In genomic region chr6:119318732-119319131, GRCm38 (mm10) we compare ENCODE assay signal across 18 mouse cellular contexts. TPM values are rescaled to one million over a fixed set of nuclear protein-coding genes. Genes with fewer than 3 reads are reported as not detected.
DNase-seq lines count a peak whose midpoint lies in the region; ATAC-seq and TF ChIP-seq lines count a peak whose summit lies in the region.
"Had no signal": no experiment of that assay in that cellular context is flagged by ENCODE, and none has a peak within 500 bp of the region (broad histone marks: within the 10 kb centered on the region; RNA-seq: fewer than 3 reads in every experiment).

No protein-coding gene starts in this region.

- no peaks in the 10 kb centered on the region for H3K27me3 ChIP-seq in forebrain, postnatal 0 days (ENCODE audit: insufficient read depth, low read length)
- no peaks in the 10 kb centered on the region; the same call in 1 of the 2 replicates for H3K27me3 ChIP-seq in midbrain, embryonic 16.5 days (ENCODE audit: control insufficient read depth, insufficient read depth, low read depth, low read length)
- H3K27me3 ChIP-seq: liver, embryonic 15.5 days had no signal

- no peak overlapping the region for H3K4me3 ChIP-seq in forebrain, postnatal 0 days (ENCODE audit: low read depth, low read length)
- H3K4me3 ChIP-seq in midbrain, embryonic 16.5 days (ENCODE audit: low read depth, low read length) = no peak overlapping the region
- H3K4me3 ChIP-seq: embryonic facial prominence, embryonic 10.5 days; erythroblast, embryonic 14.5 days; left cerebral cortex, adult 2 months; limb, embryonic 12.5 days; liver, embryonic 15.5 days had no signal

- peaks cover 10% of the 10 kb centered on the region; the same call in 1 of the 2 replicates for H3K36me3 ChIP-seq in forebrain, postnatal 0 days (ENCODE audit: insufficient read depth)
- peaks cover 11% of the 10 kb centered on the region; the same call in 1 of the 2 replicates for H3K36me3 ChIP-seq in midbrain, embryonic 16.5 days (ENCODE audit: control insufficient read depth, insufficient read depth, low read length)
- H3K36me3 ChIP-seq: embryonic facial prominence, embryonic 10.5 days; G1E; limb, embryonic 12.5 days; liver, embryonic 15.5 days had no signal

- peak; percentile 79 for ATAC-seq in forebrain, postnatal 0 days
- peak; percentile 40; the same call in 1 of the 2 replicates for ATAC-seq in midbrain, embryonic 16.5 days
- ATAC-seq in monocyte, adult 5-6 weeks (replicated peaks; ENCODE audit: insufficient number of reproducible peaks, low FRiP score, low TSS enrichment, poor library complexity, severe bottlenecking) = no peak

- DNase-seq in Muller cell, postnatal 12 days (ENCODE audit: inconsistent ontology term) = peak; percentile 78
- peak; percentile 76 for DNase-seq in brain, adult 2 months (ENCODE audit: low read depth, low spot score)
- peak; percentile 55 for DNase-seq in forebrain, postnatal 0 days
- no peak for DNase-seq in cerebellum, adult 11-12 months
- DNase-seq in yolk sac, embryonic 10.5 days (ENCODE audit: low spot score) = no peak
- DNase-seq: adrenal gland, adult 8-10 months; cerebellum, adult 9-11 months; lung, postnatal 10 days; right cerebral cortex, postnatal 25 days; thymus, postnatal 36 days had no signal

- H3K9ac ChIP-seq in forebrain, postnatal 0 days = no peak overlapping the region
- H3K9ac ChIP-seq in midbrain, embryonic 16.5 days (ENCODE audit: low read depth, low read length) = no peak overlapping the region
- H3K9ac ChIP-seq: limb, embryonic 12.5 days; liver, embryonic 15.5 days had no signal

- no peak for TF ChIP-seq CTCF in forebrain, postnatal 0 days (IDR thresholded peaks at IDR 0.05; ENCODE audit: low read depth)

- 12% methylated on average over 9 of the region's 9 CpGs for WGBS in forebrain, postnatal 0 days
- WGBS in midbrain, embryonic 16.5 days = 54% methylated on average over 9 of the region's 9 CpGs

- no peaks in the 10 kb centered on the region for H3K9me3 ChIP-seq in forebrain, postnatal 0 days (ENCODE audit: low read length)
- H3K9me3 ChIP-seq in midbrain, embryonic 16.5 days (replicated peaks; ENCODE audit: control insufficient read depth, low read length, poor library complexity, severe bottlenecking) = no peaks in the 10 kb centered on the region
- H3K9me3 ChIP-seq: G1E; liver, embryonic 15.5 days had no signal

- H3K27ac ChIP-seq in forebrain, postnatal 0 days (ENCODE audit: low read depth, low read length) = 0 out of 2 replicates have a peak overlapping the region, but pooled peaks have one; percentile 15
- no peak overlapping the region for H3K27ac ChIP-seq in midbrain, embryonic 16.5 days (ENCODE audit: low read length)
- H3K27ac ChIP-seq: embryonic facial prominence, embryonic 10.5 days; left cerebral cortex, adult 2 months; limb, embryonic 12.5 days; liver, embryonic 15.5 days had no signal

- H3K4me1 ChIP-seq in forebrain, postnatal 0 days (ENCODE audit: insufficient read depth) = 0 out of 2 replicates have a peak, but pooled peaks cover 7% of the 10 kb centered on the region
- H3K4me1 ChIP-seq in midbrain, embryonic 16.5 days (ENCODE audit: control insufficient read depth, insufficient read depth, low read length) = peaks cover 10% of the 10 kb centered on the region
- H3K4me1 ChIP-seq: liver, embryonic 15.5 days had no signal

- H3K4me2 ChIP-seq in forebrain, postnatal 0 days (ENCODE audit: low read depth) = no peak overlapping the region
- no peak overlapping the region for H3K4me2 ChIP-seq in midbrain, embryonic 16.5 days (ENCODE audit: low read length)
- H3K4me2 ChIP-seq: limb, embryonic 12.5 days; liver, embryonic 15.5 days had no signal

RNA-seq across cellular contexts. Expression of gene Lrtm2, which starts 11.8 kb away (rescaled TPM):
- total RNA-seq in forebrain, postnatal 0 days (2014; rRNA removed) = 12.8 and 17.8 TPM in 2 replicates
- 8.8 and 12.7 TPM in 2 replicates for polyA plus RNA-seq in forebrain, postnatal 0 days (2015; fragmentation: Nextera tagmentation; extraction: Ambion mirVana)
- polyA plus RNA-seq in midbrain, embryonic 16.5 days (2015; fragmentation: Nextera tagmentation; extraction: Ambion mirVana) = 13.0 and 16.9 TPM in 2 replicates
- 0.11 to 1.6 TPM (median 0.48 TPM) in 3 replicates for total RNA-seq in monocyte, adult 5-6 weeks (2017)
- polyA plus RNA-seq: erythroblast, embryonic 14.5 days; G1E; limb, embryonic 12.5 days had no signal

Comparison
In these comparisons a context has a peak if more than half of its experiments do, and no peak if none do; other contexts are left out.
1. DNase-seq: peak in Muller cell, postnatal 12 days (single experiment), brain, adult 2 months (single experiment) and forebrain, postnatal 0 days (single experiment); none in cerebellum, adult 11-12 months (single experiment) and yolk sac, embryonic 10.5 days (single experiment).